Mouse (Mus musculus): ENCODE results near the gene Col5a1.

The Col5a1 gene

DNA sequence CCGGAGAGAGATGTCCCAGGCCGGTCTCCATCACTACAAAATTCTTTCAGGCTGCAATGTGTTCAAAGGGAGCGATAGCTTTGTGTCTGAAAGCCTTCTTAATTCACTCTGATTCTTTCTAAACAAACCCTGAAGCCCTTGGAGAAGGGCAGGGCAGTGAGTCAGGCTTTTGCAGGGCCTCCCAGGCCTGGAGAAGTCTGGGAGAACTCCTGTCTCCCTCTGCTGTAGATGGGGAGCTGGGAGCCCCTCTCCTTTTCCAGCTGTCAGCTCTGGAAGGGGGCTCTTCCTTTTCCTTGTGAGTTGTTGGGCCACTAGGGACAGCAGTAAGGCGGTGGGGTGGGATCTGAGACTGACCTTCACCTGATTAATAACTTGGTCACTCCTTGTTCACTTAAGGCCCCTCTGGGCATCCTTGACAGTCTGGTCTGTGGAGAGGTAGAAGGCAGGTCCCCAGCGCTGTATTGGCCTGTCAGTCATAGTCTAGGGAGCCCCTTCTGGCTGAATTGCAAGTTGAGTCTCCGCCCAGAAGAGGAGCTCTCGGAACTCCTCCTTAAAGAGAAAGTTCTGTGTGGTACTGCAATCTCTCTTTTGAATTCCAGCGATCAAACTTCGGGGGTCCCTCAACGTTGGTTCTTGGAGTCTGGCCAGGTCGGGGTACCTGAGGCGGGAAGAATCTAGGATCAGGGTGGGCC, 623 bp upstream of the Col5a1 start:
- in situ Hi-C loops (cut with MboI, MseI): no loop called here

DNA sequence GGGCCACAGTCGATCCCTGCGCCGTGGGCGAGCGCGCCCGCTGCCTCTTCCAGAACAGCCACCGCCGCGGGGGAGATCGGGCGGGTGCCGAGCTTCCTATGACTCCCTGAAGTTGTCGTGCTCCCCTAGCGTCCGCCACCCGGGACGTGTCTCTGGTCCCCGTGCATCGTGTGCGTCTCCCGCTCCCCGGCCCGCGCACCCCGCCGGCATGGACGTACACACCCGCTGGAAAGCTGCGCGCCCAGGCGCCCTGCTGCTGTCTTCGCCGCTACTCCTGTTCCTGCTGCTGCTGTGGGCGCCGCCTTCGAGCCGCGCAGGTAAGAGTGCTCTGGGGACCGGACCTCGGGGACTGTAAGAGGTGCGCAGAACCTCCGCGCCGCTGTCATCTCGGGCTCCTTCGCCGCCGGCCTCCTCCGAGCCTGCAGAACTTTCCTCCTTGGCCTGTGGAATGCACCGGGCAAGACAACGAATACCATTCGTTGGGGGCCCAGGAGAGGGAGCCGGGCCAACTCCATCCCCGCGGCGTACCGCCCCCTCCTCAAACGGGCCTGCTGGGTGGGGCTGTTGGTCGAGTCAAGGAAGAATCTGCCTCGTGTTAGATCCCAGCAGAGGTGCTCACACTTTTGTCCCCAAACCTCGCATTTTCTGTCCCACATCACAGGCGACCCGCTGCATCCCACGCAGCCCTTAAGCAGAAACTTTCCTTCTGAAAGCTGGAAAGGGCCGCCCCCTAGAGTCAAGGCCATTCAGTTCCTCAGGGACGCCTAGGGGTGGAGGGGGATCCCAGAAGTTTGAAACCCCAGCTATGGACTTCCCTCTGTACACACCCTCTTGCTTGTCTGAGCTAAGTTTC, 609 bp downstream of the Col5a1 start:
- in situ Hi-C loops (cut with MboI, MseI): no loop called here

DNA sequence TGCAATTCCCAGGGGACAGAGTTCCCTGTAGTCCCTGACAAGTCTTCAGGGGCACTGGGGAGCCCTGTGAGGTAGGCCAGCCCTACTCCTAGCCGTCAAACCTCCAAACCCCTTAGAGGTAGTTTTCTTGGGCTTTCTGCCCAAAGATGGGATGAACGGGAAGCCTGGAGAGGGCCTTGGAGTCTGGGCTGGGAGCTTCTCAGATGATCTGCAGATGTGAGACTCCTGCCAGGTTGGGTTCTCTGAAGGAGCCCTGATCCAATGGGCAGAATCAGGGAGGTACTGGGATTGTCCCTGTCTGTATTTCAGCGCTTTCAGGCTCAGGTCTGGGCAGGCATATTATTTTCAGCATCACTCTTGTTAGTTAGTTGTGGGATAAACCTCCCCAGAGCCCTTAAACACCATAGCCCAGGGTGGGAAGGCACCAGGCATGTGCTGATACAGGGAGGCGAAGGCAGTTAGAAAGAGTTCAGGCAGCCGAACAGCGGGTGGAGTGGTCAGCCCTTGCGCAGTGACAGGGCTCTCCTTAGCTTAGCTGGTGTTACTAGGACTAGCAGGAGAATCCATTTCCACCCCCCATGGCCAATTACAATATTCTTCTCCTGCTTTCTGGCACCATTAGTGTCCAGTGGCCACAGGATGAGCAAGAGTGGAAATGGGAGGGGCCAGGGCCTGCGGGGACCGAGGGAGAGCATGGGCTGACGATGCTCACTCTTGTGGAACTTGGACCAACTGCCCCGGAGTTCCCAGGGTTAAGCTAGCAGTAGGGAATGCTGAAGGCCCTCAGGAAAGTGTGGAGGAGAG, 1.4 kb downstream of the Col5a1 start:
- in situ Hi-C loops (cut with MboI, MseI): no loop called here

DNA sequence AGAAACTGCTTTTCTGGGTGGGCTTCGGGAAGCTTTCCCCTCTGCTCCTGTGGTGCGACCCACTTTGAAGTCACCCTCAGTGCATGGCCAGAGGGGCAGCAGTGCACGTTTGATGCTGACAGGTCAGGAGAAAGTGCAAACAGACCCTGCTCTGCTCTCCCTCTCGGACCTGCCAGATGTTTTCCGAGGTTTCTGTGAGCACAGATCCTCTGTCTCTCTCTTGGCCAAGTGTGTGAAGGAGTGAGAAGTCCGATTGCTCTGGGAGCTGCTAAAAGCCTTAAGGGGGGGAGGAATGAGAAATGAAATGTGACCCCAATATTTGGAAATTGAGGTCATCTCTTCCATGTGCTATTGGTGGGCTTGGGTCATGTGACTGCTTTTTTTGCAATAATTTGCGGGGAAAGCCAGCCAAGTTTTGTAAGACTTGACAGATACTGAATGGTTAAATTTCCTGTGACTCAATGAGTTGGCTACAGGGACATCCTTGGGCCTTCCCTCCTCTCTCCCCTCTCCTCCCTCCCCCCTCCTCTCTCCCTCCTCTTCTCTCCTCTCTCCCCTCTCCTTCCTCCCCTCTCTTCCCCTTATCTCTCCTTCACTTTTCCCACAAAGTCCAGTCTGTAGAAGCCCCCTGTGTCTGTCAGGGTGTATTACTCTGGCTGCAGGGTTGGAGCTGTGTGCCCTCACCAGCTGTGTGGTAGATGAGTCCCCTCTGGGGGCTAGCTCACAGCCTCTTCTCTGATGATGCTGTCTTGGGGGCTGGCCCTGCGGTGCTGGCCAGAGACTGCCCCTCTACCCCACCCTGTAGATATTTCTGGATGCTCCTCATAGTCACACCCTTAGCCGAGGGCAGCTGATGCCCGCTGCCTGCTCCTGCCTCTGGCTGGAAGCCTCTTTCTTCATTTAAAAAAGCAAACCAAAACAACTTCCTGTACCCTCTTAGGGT, 2.6 kb downstream of the Col5a1 start:
- in situ Hi-C loops (cut with MboI, MseI): no loop called here

DNA sequence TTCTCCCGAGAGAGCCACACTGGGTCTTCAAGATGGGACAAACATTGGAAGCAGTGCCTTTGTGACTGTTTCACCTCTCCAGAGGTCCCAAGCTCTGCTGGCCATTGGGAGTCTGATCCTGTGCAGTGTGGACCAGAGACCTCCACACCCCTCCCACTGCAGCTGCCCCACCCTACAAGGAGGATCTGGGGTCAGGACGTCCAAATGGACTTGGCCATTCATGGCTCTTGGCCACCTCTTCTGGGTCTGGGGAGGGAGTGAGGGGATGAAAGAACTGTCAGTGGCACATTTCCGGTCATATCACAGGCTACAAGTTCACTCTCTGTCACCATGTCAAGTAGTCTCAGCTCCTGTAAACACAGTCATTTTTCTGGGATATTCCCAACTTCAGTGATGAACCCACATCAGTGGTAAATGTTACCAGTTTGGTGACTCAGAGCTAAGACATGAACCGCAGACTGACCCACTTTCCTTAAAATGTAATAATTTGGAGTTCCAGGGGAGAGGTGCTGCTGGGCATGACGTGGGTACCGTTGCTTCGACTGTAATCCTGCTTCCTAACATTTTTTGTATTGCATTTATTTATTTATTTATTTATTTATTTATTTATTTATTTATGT, 5.8 kb downstream of the Col5a1 start:
- in situ Hi-C loops (cut with MboI, MseI): no loop called here

DNA sequence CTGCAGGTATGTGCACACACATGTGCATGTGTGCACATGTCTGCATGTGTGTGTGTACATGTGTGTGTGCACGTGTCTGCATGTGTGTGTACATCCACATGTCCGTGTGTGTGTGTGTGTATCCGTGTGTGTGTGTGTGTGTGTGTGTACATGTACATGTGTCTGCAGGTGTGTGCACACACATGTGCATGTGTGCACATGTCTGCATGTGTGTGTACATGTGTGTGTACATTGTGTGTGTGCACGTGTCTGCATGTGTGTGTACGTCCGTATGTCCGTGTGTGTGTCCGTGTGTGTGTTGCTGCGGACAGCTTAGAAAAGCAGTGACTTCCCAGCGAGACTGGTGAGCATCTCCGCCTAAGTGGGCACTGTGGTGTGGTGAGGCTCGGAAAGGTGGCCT, 6.8 kb downstream of the Col5a1 start:
- in situ Hi-C loops (cut with MboI, MseI): no loop called here

DNA sequence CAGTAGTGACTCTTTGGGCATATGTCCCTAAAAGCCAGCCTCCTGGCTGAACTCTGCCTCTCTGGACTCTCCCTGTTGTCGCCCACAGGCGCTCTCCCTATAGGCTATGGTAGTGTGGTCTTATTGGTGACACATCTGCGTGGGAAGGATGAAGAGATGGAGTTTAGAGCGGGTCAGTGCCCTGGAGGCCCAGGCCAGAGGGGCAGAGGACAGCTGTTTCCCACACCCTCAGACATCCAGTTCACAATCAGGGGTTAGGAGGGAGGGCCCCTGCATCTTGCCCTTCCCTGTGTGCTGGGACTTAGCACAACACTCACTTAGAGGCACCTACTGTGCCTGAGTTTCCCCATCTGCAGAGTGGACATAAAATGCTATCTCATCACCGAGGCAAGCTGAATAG, 8.8 kb downstream of the Col5a1 start:
- in situ Hi-C loops (cut with MboI, MseI): no loop called here

DNA sequence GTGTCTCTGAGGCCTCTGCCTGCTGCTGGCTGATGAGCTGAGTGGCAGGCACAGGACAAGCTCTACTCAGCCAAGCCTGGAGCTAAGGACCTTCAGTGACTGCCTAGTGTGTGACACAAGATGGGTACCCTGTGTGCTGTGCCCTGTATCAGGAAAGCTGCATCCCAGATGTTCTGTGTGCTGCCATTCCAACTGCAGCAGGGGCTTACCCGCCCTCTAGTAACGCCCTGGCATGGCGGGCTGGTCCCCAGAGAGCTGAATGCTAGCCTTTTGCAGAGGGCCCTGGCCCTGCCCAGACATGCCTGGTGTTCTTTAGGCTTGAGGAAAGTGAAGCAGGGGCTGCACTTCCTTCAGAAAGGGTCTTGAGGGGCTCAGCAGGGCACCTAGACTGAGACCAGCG, 9.4 kb downstream of the Col5a1 start:
- in situ Hi-C loops (cut with MboI, MseI): no loop called here

DNA sequence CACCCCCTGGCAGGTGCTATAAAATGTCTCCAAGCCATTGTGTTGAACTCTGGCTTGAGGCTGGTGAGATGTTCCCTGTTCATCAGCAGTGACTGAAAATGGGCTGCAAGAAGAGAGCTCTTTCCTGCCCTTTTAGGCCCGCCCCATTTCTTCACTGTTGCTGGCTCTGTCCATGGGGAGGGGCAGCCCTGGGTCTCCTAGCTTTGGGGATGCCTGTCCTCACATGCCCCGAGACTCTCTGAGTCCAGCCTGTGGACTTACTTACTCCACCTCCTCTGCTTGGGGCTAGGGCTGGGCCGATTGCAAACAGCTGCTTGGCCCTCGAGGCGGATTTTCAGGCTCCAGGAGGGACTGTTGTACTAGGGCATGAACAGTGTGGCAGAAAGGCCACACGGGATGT, 10.9 kb downstream of the Col5a1 start:
- in situ Hi-C loops (cut with MboI, MseI): no loop called here

DNA sequence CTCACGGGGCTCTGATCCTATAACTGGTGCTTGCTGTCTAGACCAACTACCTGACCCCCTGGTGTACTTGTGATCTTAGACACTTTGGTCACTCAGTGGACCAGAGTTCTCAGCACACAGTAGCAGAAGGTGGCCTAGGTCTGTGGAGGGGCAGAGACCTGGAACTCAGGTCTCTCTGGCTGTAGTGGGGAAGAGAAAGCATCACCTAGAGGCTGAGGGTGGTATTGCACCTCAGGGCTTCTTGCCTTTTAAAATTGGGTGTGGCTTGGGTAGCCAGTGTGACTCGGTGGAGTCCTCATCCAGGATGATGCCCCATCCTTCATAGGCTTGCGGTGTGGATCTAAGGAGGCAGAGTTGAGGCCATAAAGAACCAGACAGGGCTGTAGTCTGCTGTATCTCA, 13.7 kb downstream of the Col5a1 start:
- in situ Hi-C loops (cut with MboI, MseI): no loop called here

DNA sequence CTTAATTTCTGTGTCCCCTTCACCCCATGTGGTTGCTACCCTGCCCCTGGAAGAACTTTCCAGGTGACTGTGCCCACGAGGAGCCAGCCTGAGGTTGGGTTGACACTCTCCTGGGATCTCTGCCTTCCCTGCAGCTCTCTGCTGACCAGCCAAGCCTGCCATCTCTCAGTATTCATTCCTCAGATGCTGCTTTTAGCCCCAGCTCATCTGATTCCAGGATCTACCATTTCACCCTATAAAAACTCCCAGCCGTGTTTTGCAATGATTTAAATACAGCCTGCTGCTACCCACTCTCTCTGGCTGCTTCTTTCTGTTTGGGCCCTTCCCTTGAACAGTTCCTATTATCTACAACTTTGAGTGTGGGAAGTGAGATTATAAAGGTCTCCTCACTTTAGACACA, 14.9 kb downstream of the Col5a1 start:
- in situ Hi-C loops (cut with MboI, MseI): no loop called here

DNA sequence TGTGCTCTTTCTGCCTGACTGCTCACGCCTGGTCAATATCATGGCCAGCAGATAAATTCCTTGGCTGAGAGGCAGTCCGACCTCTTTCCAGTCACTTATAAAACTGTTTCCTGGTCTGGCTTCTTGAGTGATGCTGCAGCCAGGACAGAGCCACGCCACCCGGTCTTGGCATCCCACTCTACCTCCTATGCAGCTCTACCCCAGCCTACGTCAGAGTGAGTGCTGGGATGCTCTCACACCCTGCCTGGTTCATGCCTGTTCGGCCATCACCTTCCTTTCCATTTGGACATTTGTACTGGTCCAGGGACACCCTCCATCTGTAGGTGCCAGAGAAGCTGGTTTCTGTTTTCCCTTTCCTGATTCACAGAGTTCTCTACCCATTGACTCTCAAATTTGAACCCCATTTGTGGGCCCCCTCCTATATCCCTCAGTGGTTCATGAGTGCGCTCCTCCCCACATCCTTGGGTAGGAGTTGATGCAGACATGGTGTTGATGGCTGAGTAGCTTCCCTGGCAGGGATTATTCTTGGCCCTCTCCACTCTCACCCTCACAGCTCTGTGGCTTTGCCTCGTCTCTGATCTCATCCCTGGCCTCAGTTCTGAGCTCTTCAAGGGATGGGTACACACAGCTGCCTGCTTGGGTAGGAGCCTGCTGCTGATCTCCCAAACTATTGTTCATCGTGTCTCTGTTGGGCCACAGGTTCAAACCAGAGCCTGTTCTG, 15.5 kb downstream of the Col5a1 start:
- in situ Hi-C loops (cut with MboI, MseI): no loop called here

DNA sequence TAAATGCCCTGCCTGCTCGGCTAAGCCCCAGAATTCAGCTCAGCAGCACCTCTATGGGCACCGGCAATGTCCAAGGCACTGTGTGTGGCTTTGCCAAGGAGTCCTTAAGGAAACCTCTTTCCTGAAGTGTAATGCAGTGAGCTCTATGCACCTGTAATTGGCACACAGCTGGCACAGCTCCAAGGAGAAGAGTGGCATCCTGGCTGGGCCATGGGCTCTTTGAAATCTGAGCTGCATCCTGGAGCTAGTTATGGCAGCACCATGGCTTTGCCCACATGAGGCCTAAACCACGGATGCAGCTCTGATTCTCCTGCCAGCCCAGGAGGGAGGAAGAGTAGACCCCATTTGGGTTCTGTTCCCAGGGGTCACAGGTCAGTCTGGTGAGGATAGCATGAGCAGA, 16.1 kb downstream of the Col5a1 start:
- in situ Hi-C loops (cut with MboI, MseI): no loop called here

DNA sequence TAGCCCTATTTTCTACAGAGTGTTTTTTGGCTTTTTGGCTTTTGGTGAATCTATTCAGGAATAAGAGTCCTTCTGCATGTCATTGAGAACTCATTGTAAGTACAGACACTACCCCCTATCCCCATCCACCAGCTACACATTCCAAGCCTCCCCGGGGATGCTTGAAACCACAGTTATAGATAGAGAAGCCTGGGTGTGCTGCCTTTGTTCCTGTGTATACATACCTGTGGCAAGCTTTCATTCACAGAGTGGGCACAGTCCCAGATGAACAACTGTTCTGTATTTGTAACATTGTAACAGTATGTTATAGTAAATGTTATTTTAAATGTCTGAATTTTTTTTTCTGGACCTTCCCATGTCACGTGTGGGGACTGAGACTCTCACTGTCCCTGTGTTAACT, 19.2 kb downstream of the Col5a1 start:
- in situ Hi-C loops (cut with MboI, MseI): no loop called here

DNA sequence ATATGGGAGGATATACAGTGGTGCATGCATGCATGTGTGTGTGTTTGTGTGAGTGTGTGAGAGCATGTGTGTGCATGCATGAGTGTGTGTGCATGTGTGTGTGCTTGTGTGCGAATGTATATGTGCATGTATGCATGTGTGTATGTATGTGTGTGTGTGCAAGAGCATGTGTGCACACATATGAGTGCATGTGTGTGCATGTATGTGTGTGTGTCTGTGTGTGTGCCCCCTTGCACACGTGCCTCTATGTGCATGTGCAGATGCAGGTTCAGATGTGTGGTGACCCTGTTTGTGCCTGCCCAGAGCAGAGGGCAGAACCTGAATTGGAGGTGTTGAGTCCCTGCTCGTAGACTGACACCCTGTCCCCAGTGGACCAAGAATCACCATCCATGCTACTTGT, 24.3 kb downstream of the Col5a1 start:
- in situ Hi-C loops (cut with MboI, MseI): no loop called here

DNA sequence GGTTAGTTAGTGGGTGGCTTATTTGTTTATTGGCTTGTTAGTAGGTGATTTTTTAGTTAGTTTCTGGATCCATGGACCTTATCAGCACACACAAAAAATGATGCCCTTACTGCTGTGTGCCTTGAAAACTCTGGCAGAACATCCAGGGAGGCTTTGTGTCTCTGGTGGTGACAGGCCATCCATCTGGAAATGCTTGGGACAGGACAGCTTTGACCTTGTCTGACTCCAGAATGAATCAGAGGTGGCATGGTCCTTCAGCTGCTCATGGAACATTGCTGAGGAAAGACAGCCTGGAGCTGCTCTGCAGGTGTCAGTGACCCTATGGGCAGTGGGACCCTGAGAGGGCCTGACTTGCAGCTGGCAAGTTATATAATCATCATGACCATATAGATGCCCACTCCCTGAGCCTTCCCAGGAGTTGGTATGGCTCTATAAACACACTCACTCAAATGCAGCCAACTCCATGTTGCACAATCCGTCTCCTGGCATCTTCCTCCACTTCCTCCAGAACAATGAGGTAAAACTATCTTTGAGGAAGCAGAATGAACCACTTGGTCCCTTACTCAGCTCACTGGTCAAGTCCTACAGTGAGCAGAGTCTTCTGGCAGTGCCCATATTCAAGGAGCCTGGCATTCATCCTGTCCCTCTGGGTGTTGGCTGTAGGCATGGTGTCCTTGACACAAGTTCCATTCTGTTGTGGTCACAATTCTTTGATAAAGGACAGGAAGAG, 26.5 kb downstream of the Col5a1 start:
- in situ Hi-C loops (cut with MboI, MseI): no loop called here

DNA sequence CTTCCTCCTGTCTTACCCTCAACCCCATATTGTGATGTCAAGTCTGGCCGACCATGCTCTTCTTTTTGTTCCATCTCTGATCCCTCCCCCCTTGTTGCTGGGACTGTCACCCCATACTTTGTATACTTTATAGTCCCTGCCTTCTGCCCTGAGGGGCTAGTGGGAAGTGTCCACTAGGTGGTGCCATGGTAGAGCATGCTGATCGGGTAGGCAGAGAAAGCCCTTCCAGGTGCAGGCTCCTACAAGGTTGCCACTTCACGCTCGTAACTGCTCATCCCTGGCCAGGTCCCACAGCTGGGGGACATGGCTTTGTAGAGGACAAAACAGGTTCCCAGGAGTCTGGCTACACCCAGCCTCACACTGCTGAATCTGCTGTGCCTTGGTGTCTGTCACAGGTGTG, 29.5 kb downstream of the Col5a1 start:
- in situ Hi-C loops (cut with MboI, MseI): no loop called here

DNA sequence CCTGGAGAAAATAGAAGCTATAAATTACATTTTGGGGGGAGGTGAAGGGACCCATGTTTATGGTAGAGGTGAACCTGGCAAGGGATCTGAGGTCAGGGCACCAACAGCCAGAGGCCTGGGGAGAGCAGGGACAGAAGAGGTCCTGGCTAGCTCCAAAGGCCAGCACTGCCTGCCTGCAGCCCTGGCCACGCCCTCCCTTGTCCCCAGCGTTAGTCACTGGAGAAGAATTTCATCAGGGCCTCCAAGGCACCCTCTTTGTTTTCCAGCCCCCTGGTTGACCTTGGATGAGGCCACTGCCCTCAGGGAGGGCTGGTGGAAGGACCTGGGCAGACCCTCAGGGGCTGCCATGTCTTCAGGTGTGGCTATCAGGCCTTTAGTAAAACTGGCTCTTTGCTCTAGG, 30.1 kb downstream of the Col5a1 start:
- in situ Hi-C loops (cut with MboI, MseI): no loop called here

DNA sequence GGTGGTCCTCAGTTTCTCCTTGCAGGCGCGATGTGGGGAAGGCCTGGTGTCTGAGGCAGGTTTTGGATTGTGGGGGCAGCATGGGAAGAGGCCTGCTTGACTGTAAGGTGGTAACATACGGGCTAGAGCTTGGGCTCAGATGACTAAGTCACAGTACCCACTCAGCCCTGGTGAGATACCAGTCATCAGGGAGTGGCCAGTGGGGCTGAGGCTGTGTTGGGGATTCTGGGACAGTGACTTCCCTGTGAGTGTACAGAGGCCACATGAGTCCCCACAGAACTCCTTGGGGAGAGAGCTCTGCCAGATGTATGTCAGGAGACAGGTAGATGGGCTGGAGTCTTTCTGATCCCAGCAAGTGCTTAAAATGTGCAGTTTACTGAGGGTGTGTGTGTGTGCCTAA, 31.0 kb downstream of the Col5a1 start:
- in situ Hi-C loops (cut with MboI, MseI): no loop called here

DNA sequence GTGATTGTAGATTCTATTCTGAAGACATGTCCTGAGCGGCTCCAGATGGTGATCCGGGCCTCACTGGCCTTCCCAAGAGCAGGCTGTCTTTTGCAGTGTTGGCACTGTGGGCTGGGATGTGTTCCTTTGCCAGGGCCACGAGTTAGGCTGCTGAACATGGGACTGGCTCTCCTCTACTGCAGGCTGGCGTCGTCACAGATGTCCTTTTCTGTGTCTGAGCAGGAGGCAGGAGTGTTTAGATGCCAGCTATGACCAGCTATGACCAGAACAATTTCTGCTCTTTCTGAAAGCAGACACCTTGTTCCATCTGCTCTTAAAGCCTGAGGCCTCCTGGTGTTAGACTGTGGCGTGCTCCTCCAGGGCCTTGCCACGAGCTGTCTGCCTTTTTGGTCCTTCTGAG, 31.9 kb downstream of the Col5a1 start:
- in situ Hi-C loops (cut with MboI, MseI): no loop called here

Data from T-helper 17 cell (primary cell).